Mouse (Mus musculus) MEL (cell line): ENCODE measurements at regions not wholly inside any gene's neighbourhood (a gene's known extent, or its start where the extent isn't known, plus 50 kb on each side); places are given as distances from the start of the nearest gene placed in this dataset.

Source experiments
- DNase-seq: peaks from one replicate; pipeline ENCODE4 v3.0.0; 2011; ENCODE audit warnings: low read depth, low spot score
- H3K27ac ChIP-seq: 2 replicates; pipeline ENCODE4 v1.5.1; 2012; ENCODE audit warnings: low read depth, mild to moderate bottlenecking, control low read depth, low read length, moderate library complexity; ENCODE audit not compliant: control insufficient read depth
- H3K27me3 ChIP-seq, 2 experiments: fragments of 150-350 bp in 1 of 2; sonication (generic) in 1 of 2; 2 replicates each; pipeline ENCODE4 v1.6.1; 2012; ENCODE audit warnings: low read length in 2 of 2, mild to moderate bottlenecking in 2 of 2, improper control_type of control experiment in 1 of 2, moderate library complexity in 1 of 2; ENCODE audit not compliant: insufficient read depth in 2 of 2, control insufficient read depth in 1 of 2
- H3K36me3 ChIP-seq, 2 experiments: 2 replicates each; pipeline ENCODE4 v1.6.1; 2012 to 2014; ENCODE audit warnings: low read length in 2 of 2, improper control_type of control experiment in 1 of 2, inconsistent platforms in 1 of 2, mild to moderate bottlenecking in 1 of 2; ENCODE audit not compliant: insufficient read depth in 2 of 2, control insufficient read depth in 1 of 2
- H3K4me1 ChIP-seq, 2 experiments: fragments of 150-350 bp in 1 of 2; sonication (generic) in 1 of 2; 2 replicates each; pipeline ENCODE4 v1.6.1; 2012; ENCODE audit warnings: low read length in 2 of 2, improper control_type of control experiment in 1 of 2, mild to moderate bottlenecking in 1 of 2; ENCODE audit not compliant: insufficient read depth in 2 of 2, control insufficient read depth in 1 of 2
- H3K4me3 ChIP-seq, 2 experiments: fragments of 150-350 bp in 1 of 2; sonication (generic) in 1 of 2; 2 replicates each; pipeline ENCODE4 v1.5.1; 2012; ENCODE audit warnings: low read depth in 2 of 2, low read length in 2 of 2, mild to moderate bottlenecking in 2 of 2, moderate library complexity in 2 of 2, control low read depth in 1 of 2, improper control_type of control experiment in 1 of 2; ENCODE audit not compliant: control insufficient read depth in 1 of 2, insufficient read depth in 1 of 2
- H3K79me2 ChIP-seq: 2 replicates; pipeline ENCODE4 v1.6.1; 2012; ENCODE audit warnings: mild to moderate bottlenecking, low read length, moderate library complexity; ENCODE audit not compliant: control insufficient read depth, poor library complexity, insufficient read depth
- H3K9ac ChIP-seq: 2 replicates; pipeline ENCODE4 v1.6.1; 2012; ENCODE audit warnings: low read depth, mild to moderate bottlenecking, control low read depth, low read length, moderate library complexity; ENCODE audit not compliant: control insufficient read depth, poor library complexity, severe bottlenecking
- H3K9me3 ChIP-seq: fragments of 150-350 bp; sonication (generic); replicated peaks from 2 replicates; pipeline ENCODE4 v1.6.1; 2012; ENCODE audit warnings: mild to moderate bottlenecking, low read length, improper control_type of control experiment, moderate library complexity; ENCODE audit not compliant: insufficient read depth
- E2F4 ChIP-seq: IDR thresholded peaks from 2 replicates; pipeline ENCODE4 v1.6.1; 2011; ENCODE audit warnings: low read depth, low read length, improper control_type of control experiment, borderline replicate concordance
- EP300 ChIP-seq, 2 experiments: IDR thresholded peaks; 2 replicates each; pipeline ENCODE4 v1.6.1; 2011; ENCODE audit warnings: improper control_type of control experiment in 2 of 2, low read length in 2 of 2, low read depth in 1 of 2, mild to moderate bottlenecking in 1 of 2
- GABPA ChIP-seq: IDR thresholded peaks from 2 replicates; pipeline ENCODE4 v1.6.1; 2012; ENCODE audit warnings: low read depth, mild to moderate bottlenecking, inconsistent platforms, low read length, improper control_type of control experiment, moderate library complexity
- GATA1 ChIP-seq: IDR thresholded peaks from 2 replicates; pipeline ENCODE4 v1.6.1; 2011; ENCODE audit warnings: low read depth, low read length, improper control_type of control experiment
- KAT2A ChIP-seq: conservative IDR thresholded peaks from 2 replicates; pipeline ENCODE4 v1.6.1; 2012; ENCODE audit warnings: low read depth, low read length, improper control_type of control experiment, inconsistent platforms
- MAX ChIP-seq: IDR thresholded peaks from 2 replicates; pipeline ENCODE4 v1.6.1; 2011; ENCODE audit warnings: low read length, improper control_type of control experiment
- MYB ChIP-seq: IDR thresholded peaks from 2 replicates; pipeline ENCODE4 v1.6.1; 2011; ENCODE audit warnings: mild to moderate bottlenecking, low read depth, low read length, improper control_type of control experiment
- NELFE ChIP-seq: IDR thresholded peaks from 2 replicates; pipeline ENCODE4 v1.6.1; 2011; ENCODE audit warnings: low read depth, low read length, improper control_type of control experiment
- POLR2A ChIP-seq, 2 experiments: IDR thresholded peaks; 2 replicates each; pipeline ENCODE4 v1.6.1; 2011 to 2012; ENCODE audit warnings: low read length in 2 of 2, mild to moderate bottlenecking in 2 of 2, control low read depth in 1 of 2, improper control_type of control experiment in 1 of 2, low read depth in 1 of 2, moderate library complexity in 1 of 2; ENCODE audit not compliant: control insufficient read depth in 1 of 2, insufficient read depth in 1 of 2, poor library complexity in 1 of 2
- RAD21 ChIP-seq: IDR thresholded peaks from 2 replicates; pipeline ENCODE4 v1.6.1; 2011; ENCODE audit warnings: mild to moderate bottlenecking, low read depth, low read length, improper control_type of control experiment
- RCOR1 ChIP-seq: IDR thresholded peaks from 2 replicates; pipeline ENCODE4 v1.6.1; 2012; ENCODE audit warnings: low read depth, mild to moderate bottlenecking, inconsistent platforms, low read length, improper control_type of control experiment
- SIN3A ChIP-seq: IDR thresholded peaks from 2 replicates; pipeline ENCODE4 v1.6.1; 2012; ENCODE audit warnings: low read length, improper control_type of control experiment, inconsistent platforms
- TAL1 ChIP-seq: IDR thresholded peaks from 2 replicates; pipeline ENCODE4 v1.6.1; 2012; ENCODE audit warnings: mild to moderate bottlenecking, inconsistent platforms, low read length, moderate library complexity, mixed read lengths
- UBTF ChIP-seq: IDR thresholded peaks from 2 replicates; pipeline ENCODE4 v1.6.1; 2012; ENCODE audit warnings: low read depth, mild to moderate bottlenecking, inconsistent platforms, low read length, improper control_type of control experiment, moderate library complexity, borderline replicate concordance; ENCODE audit not compliant: insufficient read depth
- USF2 ChIP-seq, 2 experiments: IDR thresholded peaks; 2 replicates each; pipeline ENCODE4 v1.6.1; 2011 to 2012; ENCODE audit warnings: improper control_type of control experiment in 2 of 2, low read length in 2 of 2, borderline replicate concordance in 1 of 2, inconsistent platforms in 1 of 2, low read depth in 1 of 2, mild to moderate bottlenecking in 1 of 2; ENCODE audit not compliant: insufficient read depth in 1 of 2
- ZC3H11A ChIP-seq: IDR thresholded peaks from 2 replicates; pipeline ENCODE4 v1.6.1; 2012; ENCODE audit warnings: low read depth, mild to moderate bottlenecking, inconsistent platforms, low read length, improper control_type of control experiment
- ZKSCAN1 ChIP-seq: IDR thresholded peaks from 2 replicates; pipeline ENCODE4 v1.6.1; 2012; ENCODE audit warnings: low read depth, mild to moderate bottlenecking, inconsistent platforms, low read length, improper control_type of control experiment, moderate library complexity

DNA sequence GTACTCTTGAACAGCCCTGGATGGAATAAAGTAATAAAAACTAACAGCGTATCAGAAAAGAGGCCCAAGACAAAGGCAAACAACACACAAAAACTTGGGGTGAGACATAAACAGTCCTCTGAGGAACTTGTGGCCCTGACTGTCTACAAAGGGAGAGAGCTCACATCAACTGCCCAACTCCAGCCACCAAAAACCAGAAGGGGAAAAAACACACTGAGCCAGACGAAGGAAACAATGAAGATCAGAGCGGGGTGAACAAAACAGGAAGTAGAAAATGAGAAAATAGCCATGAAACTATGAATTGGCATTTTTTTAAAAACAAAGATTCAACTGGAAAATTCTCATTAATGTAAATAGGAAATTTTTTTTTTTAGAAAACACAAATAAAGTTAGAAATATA is 143.6 kb downstream of the Syk start:
- TF ChIP-seq KAT2A (no peak), TAL1 (no peak), POLR2A (IDR thresholded peaks at IDR 0.05; ENCODE audit: control insufficient read depth in 1 of 2, insufficient read depth in 1 of 2, low read depth in 1 of 2, low read length in 2 of 2, poor library complexity in 1 of 2) (no peak), UBTF (no peak), SIN3A (no peak), RAD21 (no peak)
- TF ChIP-seq, all 39 proteins: peak for 0
- Histone ChIP-seq H3K79me2 (no peaks in the 10 kb centered on the region), H3K27me3 (no peaks in the 10 kb centered on the region), H3K27ac (no peak overlapping the region), H3K4me1 (no peaks in the 10 kb centered on the region), H3K36me3 (no peaks in the 10 kb centered on the region), H3K9me3 (no peaks in the 10 kb centered on the region), H3K4me3 (no peak overlapping the region), H3K9ac (no peak overlapping the region)
- no peak for DNase-seq

- no peak for DNase-seq
- Histone ChIP-seq H3K27me3 (no peaks in the 10 kb centered on the region; a peak in 1 of 4 replicates), H3K36me3 (no peaks in the 10 kb centered on the region), H3K4me3 (no peak overlapping the region), H3K79me2 (no peaks in the 10 kb centered on the region), H3K4me1 (no peaks in the 10 kb centered on the region), H3K9ac (no peak overlapping the region), H3K9me3 (no peaks in the 10 kb centered on the region), H3K27ac (no peak overlapping the region)
- no peak for TF ChIP-seq ZKSCAN1
- no peak for TF ChIP-seq MAX
- no peak for TF ChIP-seq USF2 (IDR thresholded peaks at IDR 0.05; ENCODE audit: borderline replicate concordance in 1 of 2, insufficient read depth in 1 of 2, low read depth in 1 of 2, low read length in 2 of 2)
- no peak for TF ChIP-seq GABPA
- no peak for TF ChIP-seq UBTF
- TF ChIP-seq MYB, result no peak
- no peak for TF ChIP-seq GATA1
- no peak for TF ChIP-seq NELFE
- no peak for TF ChIP-seq E2F4
- TF ChIP-seq ZC3H11A, result no peak
- no peak for TF ChIP-seq EP300 (IDR thresholded peaks at IDR 0.05; ENCODE audit: low read depth in 1 of 2, low read length in 2 of 2)
- TF ChIP-seq POLR2A (IDR thresholded peaks at IDR 0.05; ENCODE audit: control insufficient read depth in 1 of 2, insufficient read depth in 1 of 2, low read depth in 1 of 2, low read length in 2 of 2, poor library complexity in 1 of 2), result no peak
- no peak for TF ChIP-seq RCOR1
These were observed 152.5 kb downstream of the Syk start for GRCm38 (mm10) chr13:52735453-52735933.
